17 mouse cellular contexts compared by ENCODE assay signal in genomic region chr1:81739981-81740380, GRCm38 (mm10).
A peak's percentile ranks its signal among the peaks of the same experiment; 100 is the strongest.
DNase-seq lines count a peak whose midpoint lies in the region; ATAC-seq lines count a peak whose summit lies in the region.
"Had no signal": no experiment of that assay in that cellular context is flagged by ENCODE, and none has a peak within 500 bp of the region (broad histone marks: within the 10 kb centered on the region; RNA-seq: fewer than 3 reads in every experiment).

No protein-coding gene starts in this region.

- H3K4me2 ChIP-seq in heart, embryonic 11.5 days: no peak overlapping the region
- H3K4me2 ChIP-seq: limb, embryonic 13.5 days; neural tube, embryonic 12.5 days had no signal

- peaks cover 9% of the 10 kb centered on the region for H3K4me1 ChIP-seq in heart, embryonic 11.5 days (ENCODE audit: control insufficient read depth, insufficient read depth, low read length)

- no peak overlapping the region for H3K27ac ChIP-seq in heart, embryonic 11.5 days (ENCODE audit: low read depth, low read length)
- H3K27ac ChIP-seq: left cerebral cortex, adult 2 months; limb, embryonic 13.5 days; neural tube, embryonic 12.5 days had no signal

- no peaks in the 10 kb centered on the region for H3K36me3 ChIP-seq in heart, embryonic 11.5 days (ENCODE audit: control insufficient read depth, insufficient read depth, low read length)
- H3K36me3 ChIP-seq: limb, embryonic 13.5 days; neural tube, embryonic 12.5 days had no signal

- peak; percentile 32 to 39 for DNase-seq in heart, adult 9 months (ENCODE audit: low spot score in 2 of 2)
- DNase-seq in 3T3-L1 (ENCODE audit: low read depth, low spot score): peak; percentile 88
- DNase-seq in adipocyte (ENCODE audit: low spot score): peak; percentile 84
- DNase-seq in gastrocnemius, postnatal 10 days: peak; percentile 18
- no peak for DNase-seq in layer of hippocampus, postnatal 36 days
- DNase-seq: kidney, adult 2 months; retina, postnatal 1 day; thymus, adult 18-20 months had no signal

- H3K9ac ChIP-seq in heart, embryonic 11.5 days (ENCODE audit: low read depth, low read length): no peak overlapping the region
- H3K9ac ChIP-seq: limb, embryonic 13.5 days; neural tube, embryonic 12.5 days had no signal

- WGBS in heart, embryonic 11.5 days (ENCODE audit: insufficient replicate concordance): 91% methylated on average over 1 of the region's 1 CpGs

- no peaks in the 10 kb centered on the region for H3K9me3 ChIP-seq in heart, embryonic 11.5 days (replicated peaks; ENCODE audit: control insufficient read depth, low read length)
- H3K9me3 ChIP-seq: limb, embryonic 13.5 days; neural tube, embryonic 12.5 days had no signal

- no peaks in the 10 kb centered on the region for H3K27me3 ChIP-seq in heart, embryonic 11.5 days (ENCODE audit: control insufficient read depth, insufficient read depth, low read length)
- H3K27me3 ChIP-seq: CH12.LX; limb, embryonic 13.5 days; neural tube, embryonic 12.5 days; Patski had no signal

- H3K4me3 ChIP-seq in heart, embryonic 11.5 days (ENCODE audit: low read depth, low read length): no peak overlapping the region
- H3K4me3 ChIP-seq: left cerebral cortex, adult 2 months; limb, embryonic 13.5 days; neural tube, embryonic 12.5 days had no signal

- no peak for ATAC-seq in heart, embryonic 11.5 days (replicated peaks; ENCODE audit: insufficient number of reproducible peaks, low FRiP score, low TSS enrichment)
- no peak for ATAC-seq in granulocyte monocyte progenitor cell, adult 5-6 weeks (replicated peaks; ENCODE audit: poor library complexity, severe bottlenecking)
- ATAC-seq: hindbrain, embryonic 16.5 days; midbrain, embryonic 16.5 days; Patski had no signal

Comparison
In these comparisons a context has a peak if more than half of its experiments do, and no peak if none do; other contexts are left out.
1. DNase-seq: peak in heart, adult 9 months (2 of 2), 3T3-L1 (single experiment), adipocyte (single experiment) and gastrocnemius, postnatal 10 days (single experiment); none in layer of hippocampus, postnatal 36 days (0 of 2).